Mouse (Mus musculus) megakaryocyte, embryonic 14.5 days (primary cell): ENCODE results near the gene Gm3099. TPM values are rescaled to one million over a fixed set of nuclear protein-coding genes. Genes with fewer than 3 reads are reported as not detected.
"Not testable (repeated sequence)": the region's sequence is repeated elsewhere in the genome, so short reads cannot be mapped to it uniquely, and the experiment has no call there.

Experiments used
- H3K27me3 ChIP-seq: replicated peaks from 2 replicates; pipeline ENCODE3; 2012; ENCODE audit warnings: inconsistent platforms
- H3K36me3 ChIP-seq: replicated peaks from 2 replicates; pipeline ENCODE3; 2012; ENCODE audit warnings: low read length, inconsistent platforms, mixed read lengths
- H3K4me1 ChIP-seq: 2 replicates; pipeline ENCODE4 v1.6.1; 2012; ENCODE audit warnings: inconsistent platforms
- H3K4me3 ChIP-seq: replicated peaks from 2 replicates; pipeline ENCODE3; 2012; ENCODE audit warnings: moderate library complexity, mild to moderate bottlenecking, inconsistent platforms
- H3K9me3 ChIP-seq: 2 replicates; pipeline ENCODE4 v1.6.1; 2012; ENCODE audit warnings: inconsistent platforms
- polyA plus RNA-seq: library from polyadenylated mRNA; stranded (reverse); fragments of >175 nt; gene quantifications from 2 replicates; pipeline ENCODE4 v1.2.3, GENCODE M21; 2012; ENCODE audit warnings: low replicate concordance; ENCODE audit not compliant: insufficient read depth

The Gm3099 gene
- polyA plus RNA-seq: not detected in 2 replicates

GRCm38 (mm10) chr14:3998094-3998493, at the start of gene Gm3099:
TSS of gene Gm3099 (plus strand) at chr14:3998394.
- H3K27me3 ChIP-seq, H3K4me3 ChIP-seq, H3K9me3 ChIP-seq, H3K4me1 ChIP-seq, H3K36me3 ChIP-seq: not testable (repeated sequence)

- not testable (repeated sequence) for H3K9me3 ChIP-seq
Observed at GRCm38 (mm10) chr14:3963247-3963646, 34.9 kb upstream of the Gm3099 start, which contains the start of gene Gm3095. TSS of gene Gm3095 (plus strand) at chr14:3963547.

GRCm38 (mm10) chr14:4023641-4024040, 25.4 kb downstream of the Gm3099 start, which contains the start of gene Gm5796:
TSS of gene Gm5796 (plus strand) at chr14:4023941.
- not testable (repeated sequence) for H3K9me3 ChIP-seq, H3K36me3 ChIP-seq, H3K4me1 ChIP-seq, H3K4me3 ChIP-seq, H3K27me3 ChIP-seq

More at GRCm38 (mm10) chr14:3963247-3963646, 34.9 kb upstream of the Gm3099 start, which contains the start of gene Gm3095:
- not testable (repeated sequence) for H3K4me1 ChIP-seq, H3K27me3 ChIP-seq, H3K36me3 ChIP-seq, H3K4me3 ChIP-seq

Other genes starting within 250 kb of the Gm3099 start
- not detected in 2 replicates for gene Gm3002, start 188.3 kb upstream of the Gm3099 start, polyA plus RNA-seq
- gene Gm3033, start 152.1 kb upstream of the Gm3099 start, polyA plus RNA-seq: not detected in 2 replicates
- not detected in 2 replicates for gene Gm2916, start 114.2 kb upstream of the Gm3099 start, polyA plus RNA-seq
- gene Gm3029, start 66.6 kb upstream of the Gm3099 start, polyA plus RNA-seq: not detected in 2 replicates
- not detected in 2 replicates for gene Gm3095, start 34.8 kb upstream of the Gm3099 start, polyA plus RNA-seq
- not detected in 2 replicates for gene Gm5796, start 25.5 kb downstream of the Gm3099 start, polyA plus RNA-seq
- gene Gm3115, start 85.7 kb downstream of the Gm3099 start, polyA plus RNA-seq: not detected in 2 replicates
- gene Gm8108, start 112.1 kb downstream of the Gm3099 start, polyA plus RNA-seq: not detected in 2 replicates
- not detected in 2 replicates for gene Gm3127, start 166.6 kb downstream of the Gm3099 start, polyA plus RNA-seq
- not detected in 2 replicates for gene Gm2974, start 184.2 kb downstream of the Gm3099 start, polyA plus RNA-seq